Mouse (Mus musculus): ENCODE data around the gene C1qtnf5. TPM values are rescaled to one million over a fixed set of nuclear protein-coding genes. Genes with fewer than 3 reads are reported as not detected.

Gene C1qtnf5
- polyA plus RNA-seq (2017; shearing (Covaris generic)) = not detected

DNA sequence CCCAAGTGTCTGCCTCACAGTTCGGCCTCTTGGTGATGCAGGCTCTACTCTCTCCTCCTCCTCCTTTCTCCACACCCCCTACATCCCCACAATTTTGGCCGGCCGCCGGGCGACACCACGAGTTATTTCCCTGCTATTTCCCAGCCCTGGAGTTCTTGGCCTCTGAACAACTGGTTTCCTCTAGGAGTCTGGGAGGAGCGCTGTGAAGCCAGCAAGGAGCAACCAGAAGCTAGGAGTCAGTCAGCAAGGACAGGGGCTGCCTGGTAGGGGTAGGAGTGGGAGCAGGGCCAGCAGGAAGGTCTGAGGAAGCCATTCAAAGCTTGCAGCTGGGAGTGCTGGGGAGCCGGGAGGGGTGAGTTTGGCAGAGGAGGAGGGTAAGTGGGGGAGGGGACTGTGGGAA, at the start of gene C1qtnf5:
Gene C1qtnf5, plus strand, starts transcription at position 136 of the 400 bp plus-strand sequence.

DNA sequence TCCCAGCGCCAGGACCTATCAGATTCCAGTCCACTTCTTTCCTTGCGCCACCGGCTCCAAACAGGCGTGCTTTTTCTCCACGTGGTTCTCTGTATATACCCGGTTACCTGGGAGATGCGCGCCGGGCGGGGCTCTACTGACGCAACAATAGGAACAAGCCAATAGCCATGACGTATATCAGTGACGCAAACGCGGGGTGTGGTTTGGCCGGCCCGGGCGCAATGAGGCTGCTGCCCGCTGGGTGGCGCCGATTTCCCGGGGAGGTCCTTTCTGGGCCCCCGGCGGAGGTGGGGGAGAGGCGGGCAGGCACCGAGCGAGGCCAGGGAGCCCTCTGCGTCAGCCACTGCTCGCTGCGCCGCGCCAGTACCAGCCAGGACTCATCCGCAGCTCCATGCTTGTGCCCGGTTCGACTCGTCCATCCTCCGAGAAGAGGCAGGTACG, 40.2 kb upstream of the C1qtnf5 start, which contains the start of gene Usp2:
Gene Usp2, plus strand, starts transcription at position 237 of the 441 bp plus-strand sequence.

DNA sequence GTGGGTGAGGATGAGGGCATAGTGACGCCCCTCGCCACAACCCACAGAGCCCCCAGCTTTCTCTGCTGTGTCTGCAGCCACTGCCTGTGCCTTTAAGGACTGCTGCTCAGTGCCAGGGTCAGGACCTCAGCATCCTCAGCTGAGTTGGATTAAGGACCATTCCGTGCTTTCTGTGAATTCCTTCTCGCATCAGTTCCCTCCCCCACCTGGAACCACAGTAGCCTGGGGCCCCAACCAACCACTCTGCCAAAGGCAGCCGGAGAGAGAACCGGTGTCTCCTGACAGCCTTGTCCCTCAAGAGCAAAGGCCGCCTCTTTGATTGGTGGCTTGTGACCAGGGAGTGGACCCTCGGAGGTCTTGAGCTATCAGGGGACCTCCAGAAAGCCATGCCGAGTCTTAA, 5.6 kb upstream of the C1qtnf5 start, which contains the start of gene Mfrp:
Gene Mfrp, plus strand, starts transcription at position 240 of the 400 bp plus-strand sequence.

DNA sequence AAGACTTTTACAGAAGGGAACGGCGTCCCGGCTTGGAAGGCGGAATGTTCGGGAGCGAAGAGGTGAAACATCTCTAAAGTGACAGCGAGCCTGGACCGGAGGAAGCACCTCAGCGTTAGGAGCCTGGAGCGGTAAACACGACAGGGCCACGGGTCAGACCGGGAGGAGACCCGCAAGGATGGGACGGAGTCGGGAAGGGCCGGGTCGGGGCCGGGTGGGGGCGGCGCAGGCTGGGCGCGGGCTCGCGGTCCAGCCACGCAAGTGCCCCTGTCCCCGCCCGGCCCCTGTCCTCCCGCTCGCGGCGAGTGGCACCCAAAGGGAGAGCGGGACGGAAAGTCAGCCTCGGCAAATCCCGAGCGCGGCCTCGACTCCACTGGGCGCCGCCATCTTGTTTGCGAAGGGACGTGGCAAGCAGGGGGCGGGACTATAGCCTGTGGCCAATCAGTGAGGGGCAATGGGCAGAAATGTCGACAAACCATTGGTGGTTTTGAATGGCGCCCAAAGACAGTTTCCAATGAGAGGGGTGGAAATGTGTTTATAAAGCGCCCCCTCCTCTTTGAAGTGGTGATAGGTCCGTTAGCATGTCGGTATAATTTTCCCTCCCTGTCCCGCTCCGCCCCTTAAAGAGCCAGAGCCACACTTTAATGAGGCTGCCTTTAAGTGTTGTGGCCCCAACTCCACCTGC, 6.2 kb downstream of the C1qtnf5 start, which contains the start of the genes Gm49380 and Rnf26:
Gene Gm49380, minus strand, starts transcription at position 396 of the 685 bp plus-strand sequence.
Gene Rnf26, minus strand, starts transcription at position 413 of the 685 bp plus-strand sequence.

DNA sequence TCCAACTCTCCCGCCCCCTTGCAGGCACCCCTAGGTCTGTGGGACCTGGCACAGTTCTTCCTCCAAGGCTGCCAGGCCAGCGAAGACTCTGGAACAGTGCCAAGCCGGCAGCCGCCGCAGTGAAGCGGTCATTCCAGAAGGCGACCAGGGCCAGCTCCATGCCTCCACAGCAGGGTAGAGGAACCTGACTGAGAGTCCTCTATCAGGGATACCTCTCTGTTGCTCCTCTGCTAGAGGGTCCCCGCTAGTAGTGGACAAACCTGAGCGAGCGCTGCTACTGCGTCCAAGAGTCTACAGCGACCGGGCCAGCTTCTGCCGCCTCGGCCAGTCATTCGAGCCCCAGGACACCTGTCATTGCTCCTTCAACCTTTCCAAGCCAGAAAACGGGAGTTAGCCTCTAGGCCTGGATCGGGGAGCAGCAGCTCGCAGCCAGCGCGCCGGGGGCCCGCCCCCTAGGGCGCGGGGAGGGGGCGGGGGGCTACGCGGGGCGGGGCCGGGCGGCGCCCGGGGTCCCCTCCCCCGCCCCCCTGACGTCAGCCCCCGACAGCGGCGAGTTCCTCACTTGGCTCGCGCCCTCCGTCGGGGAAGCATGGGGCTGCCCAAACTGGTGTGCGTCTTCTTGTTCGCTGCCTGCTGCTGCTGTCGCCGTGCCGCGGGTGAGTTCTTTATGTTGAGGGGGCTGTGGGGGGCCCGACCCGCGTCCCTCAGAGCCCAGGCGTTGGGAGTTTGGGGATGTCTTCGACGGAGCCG, 27.2 kb downstream of the C1qtnf5 start, which contains the start of gene Mcam:
Gene Mcam, plus strand, starts transcription at position 369 of the 750 bp plus-strand sequence.

Other genes starting within 250 kb of the C1qtnf5 start
- gene Thy1, start 63.9 kb upstream of the C1qtnf5 start, polyA plus RNA-seq (2017; shearing (Covaris generic)) = 149 TPM
- gene Usp2, start 40.2 kb upstream of the C1qtnf5 start, polyA plus RNA-seq (2017; shearing (Covaris generic)) = 1.9 TPM
- gene Mfrp, start 5.5 kb upstream of the C1qtnf5 start, polyA plus RNA-seq (2017; shearing (Covaris generic)) = not detected
- gene Gm49380, start 6.3 kb downstream of the C1qtnf5 start, polyA plus RNA-seq (2017; shearing (Covaris generic)) = not detected
- 11.6 TPM for gene Rnf26, start 6.3 kb downstream of the C1qtnf5 start, polyA plus RNA-seq (2017; shearing (Covaris generic))
- gene Mcam, start 27.2 kb downstream of the C1qtnf5 start, polyA plus RNA-seq (2017; shearing (Covaris generic)) = not detected
- 33.6 TPM for gene Cbl, start 126.8 kb downstream of the C1qtnf5 start, polyA plus RNA-seq (2017; shearing (Covaris generic))
- gene Ccdc153, start 133.4 kb downstream of the C1qtnf5 start, polyA plus RNA-seq (2017; shearing (Covaris generic)) = not detected
- 0.21 TPM for gene Pdzd3, start 144.2 kb downstream of the C1qtnf5 start, polyA plus RNA-seq (2017; shearing (Covaris generic))
- gene Nlrx1, start 161.4 kb downstream of the C1qtnf5 start, polyA plus RNA-seq (2017; shearing (Covaris generic)) = 12.2 TPM
- 0.32 TPM for gene Abcg4, start 181.4 kb downstream of the C1qtnf5 start, polyA plus RNA-seq (2017; shearing (Covaris generic))
- 32.9 TPM for gene Hinfp, start 198.4 kb downstream of the C1qtnf5 start, polyA plus RNA-seq (2017; shearing (Covaris generic))
- 8.9 TPM for gene C2cd2l, start 213.0 kb downstream of the C1qtnf5 start, polyA plus RNA-seq (2017; shearing (Covaris generic))
- gene Dpagt1, start 218.8 kb downstream of the C1qtnf5 start, polyA plus RNA-seq (2017; shearing (Covaris generic)) = 24.2 TPM
- 27.0 TPM for gene H2afx, start 227.4 kb downstream of the C1qtnf5 start, polyA plus RNA-seq (2017; shearing (Covaris generic))
- 34.4 TPM for gene Hmbs, start 237.0 kb downstream of the C1qtnf5 start, polyA plus RNA-seq (2017; shearing (Covaris generic))

All from activated CD4-positive, CD25-positive, alpha-beta regulatory T cell, adult 9 weeks (primary cell).